Mouse (Mus musculus): Measurements from ENCODE around the gene Gm49352. TPM values are rescaled to one million over a fixed set of nuclear protein-coding genes. Genes with fewer than 3 reads are reported as not detected.
"Not testable (repeated sequence)": the region's sequence is repeated elsewhere in the genome, so short reads cannot be mapped to it uniquely, and the experiment has no call there.

Gm49352 gene
- total RNA-seq (2021): not detected
- long read RNA-seq, experiment 1: 0 reads
- long read RNA-seq, experiment 2: 0 reads

DNA sequence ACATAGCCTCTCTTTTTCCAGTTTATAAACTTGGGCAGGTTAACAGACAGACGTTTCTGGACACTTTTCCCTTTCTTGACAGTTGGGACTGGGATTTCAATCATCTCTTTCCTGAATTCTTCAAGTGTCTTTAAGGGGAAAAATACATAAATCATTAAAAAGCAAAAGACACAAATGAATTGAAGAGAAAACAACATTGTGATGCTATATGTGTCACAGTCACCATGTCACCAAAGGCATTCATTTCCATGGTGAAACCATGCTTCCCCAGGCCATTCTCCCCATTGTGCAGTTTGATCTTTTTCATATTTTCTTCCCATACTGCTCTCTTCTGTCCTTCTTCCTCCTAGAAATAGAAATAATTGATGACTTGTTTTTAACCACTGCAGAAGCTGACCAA is at the start of gene Gm49352:
TSS of gene Gm49352 (minus strand) at position 101 of the 400 bp plus-strand sequence.
- DNase-seq (ENCODE audit: low spot score in 2 of 2): not testable (repeated sequence)

DNA sequence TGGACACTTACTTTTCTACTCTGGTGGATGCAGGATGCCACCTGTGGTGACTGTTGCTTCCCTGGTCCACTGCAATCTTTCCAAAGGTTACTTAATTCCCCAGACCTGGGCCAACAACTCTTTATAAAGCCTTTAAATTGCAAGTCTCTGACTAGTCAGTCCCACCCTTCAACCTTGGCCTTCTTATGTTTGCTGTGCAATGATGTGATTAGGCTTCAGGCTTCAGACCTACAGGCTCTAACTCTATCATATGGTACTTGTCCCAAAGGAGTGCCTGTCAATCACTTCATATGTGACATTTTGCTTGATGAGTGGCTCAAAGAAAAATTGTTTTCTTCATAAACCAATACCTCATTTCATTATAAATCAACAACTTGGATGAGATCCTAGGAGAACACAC is 2.1 kb upstream of the Gm49352 start, which contains the start of gene Cts3:
TSS of gene Cts3 (minus strand) at position 101 of the 400 bp plus-strand sequence.
- DNase-seq (ENCODE audit: low spot score in 2 of 2): no peak

DNA sequence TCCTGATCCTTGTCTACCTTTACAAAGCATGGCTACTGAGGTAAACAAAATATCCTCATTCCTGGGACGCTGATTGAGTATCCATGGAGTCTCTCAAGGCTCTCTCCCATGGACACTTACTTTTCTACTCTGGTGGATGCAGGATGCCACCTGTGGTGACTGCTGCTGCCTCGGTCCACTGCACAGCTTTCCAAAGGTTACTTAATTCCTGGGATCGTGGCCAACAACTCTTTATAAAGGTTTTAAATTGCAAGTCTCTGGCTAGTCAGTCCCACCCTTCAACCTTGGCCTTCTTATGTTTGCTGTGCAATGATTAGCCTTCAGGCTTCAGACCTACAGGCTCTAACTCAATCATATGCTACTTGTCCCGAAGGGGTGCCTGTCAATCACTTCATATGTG is 26.3 kb downstream of the Gm49352 start, which contains the start of gene Ctsm:
TSS of gene Ctsm (minus strand) at position 209 of the 400 bp plus-strand sequence.
- DNase-seq (ENCODE audit: low spot score in 2 of 2): no peak

Other genes starting within 250 kb of the Gm49352 start
- not detected for gene Cts7, start 210.0 kb downstream of the Gm49352 start, total RNA-seq (2021)
- not detected for gene Ctsm, start 26.3 kb downstream of the Gm49352 start, total RNA-seq (2021)
- gene Cts3, start 2.0 kb upstream of the Gm49352 start, total RNA-seq (2021): not detected

All from adrenal gland, postnatal 4 days (tissue).